Mouse (Mus musculus): ENCODE data around the gene Errfi1. TPM values are rescaled to one million over a fixed set of nuclear protein-coding genes. Genes with fewer than 3 reads are reported as not detected.

Gene Errfi1
- total and polyA plus RNA-seq, 2 experiments, result 259 to 661 TPM

DNA sequence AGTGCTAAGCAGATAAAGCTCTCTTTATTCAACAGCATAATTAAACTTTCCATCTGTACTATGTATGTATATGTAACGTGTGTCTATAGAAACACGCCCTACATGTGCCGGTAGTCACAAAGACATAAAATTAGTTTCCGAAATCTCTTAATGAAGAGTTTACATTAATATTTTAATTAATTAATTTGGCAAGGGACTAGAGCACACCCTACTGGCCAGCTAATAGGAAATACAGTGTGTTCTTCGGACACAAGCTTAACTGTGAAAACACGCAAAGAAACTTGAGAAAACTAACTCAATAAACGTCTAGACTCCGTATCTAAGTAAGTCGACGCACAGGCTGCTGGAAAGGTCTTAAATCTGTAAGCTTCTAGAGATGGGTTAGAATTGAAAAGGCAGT, 3.8 kb upstream of the Errfi1 start:
- no peak overlapping the region for H3K9ac ChIP-seq (ENCODE audit: low read depth, low read length)
- H3K27me3 ChIP-seq (ENCODE audit: control insufficient read depth, insufficient read depth, low read length), result no peaks in the 10 kb centered on the region
- no peak overlapping the region for H3K4me3 ChIP-seq (ENCODE audit: insufficient read depth, low read depth, low read length)
- TF ChIP-seq CTCF (IDR thresholded peaks at IDR 0.05; ENCODE audit: low read depth, low read length) (no peak), POLR2A (IDR thresholded peaks at IDR 0.05; ENCODE audit: extremely low read depth, insufficient read depth, low read length) (no peak)
- peak; percentile 61 for DNase-seq (ENCODE audit: extremely low read depth, low read depth, low spot score)
- H3K4me1 ChIP-seq (ENCODE audit: control insufficient read depth, insufficient read depth, low read length), result peaks cover 12% of the 10 kb centered on the region
- no peaks in the 10 kb centered on the region for H3K36me3 ChIP-seq (ENCODE audit: control insufficient read depth, insufficient read depth, low read length)
- peaks cover under 1% of the 10 kb centered on the region; the same call in 1 of the 2 replicates for H3K79me2 ChIP-seq (ENCODE audit: control insufficient read depth, insufficient read depth, low read length)
- H3K27ac ChIP-seq (replicated peaks; ENCODE audit: insufficient read depth, low read depth, low read length), result peak overlapping the region; percentile 96
- WGBS, result 33% methylated on average over 10 of the region's 10 CpGs

- no peak for TF ChIP-seq CTCF (IDR thresholded peaks at IDR 0.05; ENCODE audit: low read depth, low read length)
- TF ChIP-seq POLR2A (IDR thresholded peaks at IDR 0.05; ENCODE audit: extremely low read depth, insufficient read depth, low read length), result no peak
- Histone ChIP-seq H3K4me1 (ENCODE audit: control insufficient read depth, insufficient read depth, low read length) (peaks cover 12% of the 10 kb centered on the region), H3K4me3 (ENCODE audit: insufficient read depth, low read depth, low read length) (no peak overlapping the region), H3K79me2 (ENCODE audit: control insufficient read depth, insufficient read depth, low read length) (peaks cover 6% of the 10 kb centered on the region), H3K27ac (replicated peaks; ENCODE audit: insufficient read depth, low read depth, low read length) (peak overlapping the region; percentile 96), H3K36me3 (ENCODE audit: control insufficient read depth, insufficient read depth, low read length) (peaks cover 6% of the 10 kb centered on the region), H3K9ac (ENCODE audit: low read depth, low read length) (no peak overlapping the region), H3K27me3 (ENCODE audit: control insufficient read depth, insufficient read depth, low read length) (no peaks in the 10 kb centered on the region)
- DNase-seq (ENCODE audit: extremely low read depth, low read depth, low spot score), result peak; percentile 93
- 33% methylated on average over 4 of the region's 4 CpGs for WGBS
Observed at GRCm38 (mm10) chr4:150850893-150851292, 2.8 kb upstream of the Errfi1 start.

DNA sequence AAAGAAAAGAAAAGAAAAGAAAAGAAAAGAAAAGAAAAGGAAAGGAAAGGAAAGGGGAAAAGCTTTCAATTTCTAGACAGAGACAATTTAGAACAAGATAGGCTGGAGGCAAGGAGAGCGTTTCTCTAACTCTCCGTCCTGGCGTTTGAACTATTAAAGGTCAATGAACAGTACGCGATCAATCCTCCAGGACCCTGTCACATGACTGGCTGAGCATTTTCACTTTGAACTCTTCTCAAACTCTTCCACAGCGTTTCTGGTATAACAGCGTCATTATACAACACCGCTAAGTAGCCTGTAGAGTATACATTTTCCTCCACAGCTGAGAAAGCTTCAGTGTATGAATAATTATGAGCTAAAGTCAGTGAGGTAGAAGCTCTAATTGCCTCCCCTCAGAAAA, 1.7 kb upstream of the Errfi1 start:
- Histone ChIP-seq H3K79me2 (ENCODE audit: control insufficient read depth, insufficient read depth, low read length) (peaks cover 8% of the 10 kb centered on the region), H3K9ac (ENCODE audit: low read depth, low read length) (no peak overlapping the region), H3K27ac (replicated peaks; ENCODE audit: insufficient read depth, low read depth, low read length) (peak overlapping the region; percentile 94), H3K36me3 (ENCODE audit: control insufficient read depth, insufficient read depth, low read length) (peaks cover 14% of the 10 kb centered on the region), H3K4me1 (ENCODE audit: control insufficient read depth, insufficient read depth, low read length) (peaks cover 12% of the 10 kb centered on the region), H3K27me3 (ENCODE audit: control insufficient read depth, insufficient read depth, low read length) (no peaks in the 10 kb centered on the region), H3K4me3 (ENCODE audit: insufficient read depth, low read depth, low read length) (no peak overlapping the region)
- TF ChIP-seq POLR2A (IDR thresholded peaks at IDR 0.05; ENCODE audit: extremely low read depth, insufficient read depth, low read length) (no peak), CTCF (IDR thresholded peaks at IDR 0.05; ENCODE audit: low read depth, low read length) (no peak)
- 12% methylated on average over 8 of the region's 8 CpGs for WGBS
- DNase-seq (ENCODE audit: extremely low read depth, low read depth, low spot score), result peak; percentile 95

- peaks cover 8% of the 10 kb centered on the region for H3K79me2 ChIP-seq (ENCODE audit: control insufficient read depth, insufficient read depth, low read length)
- DNase-seq (ENCODE audit: extremely low read depth, low read depth, low spot score), result peak; percentile 91
- H3K4me1 ChIP-seq (ENCODE audit: control insufficient read depth, insufficient read depth, low read length), result peaks cover 12% of the 10 kb centered on the region
- WGBS, result 20% methylated on average over 4 of the region's 4 CpGs
- H3K27ac ChIP-seq (replicated peaks; ENCODE audit: insufficient read depth, low read depth, low read length), result peak overlapping the region; percentile 79
- peak overlapping the region; percentile 57 for H3K9ac ChIP-seq (ENCODE audit: low read depth, low read length)
- no peak overlapping the region for H3K4me3 ChIP-seq (ENCODE audit: insufficient read depth, low read depth, low read length)
- H3K36me3 ChIP-seq (ENCODE audit: control insufficient read depth, insufficient read depth, low read length), result peaks cover 18% of the 10 kb centered on the region
- TF ChIP-seq POLR2A (IDR thresholded peaks at IDR 0.05; ENCODE audit: extremely low read depth, insufficient read depth, low read length) (0 out of 2 replicates have a peak, but pooled peaks have one; percentile 24), CTCF (IDR thresholded peaks at IDR 0.05; ENCODE audit: low read depth, low read length) (no peak)
- H3K27me3 ChIP-seq (ENCODE audit: control insufficient read depth, insufficient read depth, low read length), result no peaks in the 10 kb centered on the region
Observed at GRCm38 (mm10) chr4:150852479-150852878, 1.2 kb upstream of the Errfi1 start.

- H3K27me3 ChIP-seq (ENCODE audit: control insufficient read depth, insufficient read depth, low read length), result no peaks in the 10 kb centered on the region
- WGBS, result under 1% methylated on average over 59 of the region's 59 CpGs
- DNase-seq (ENCODE audit: extremely low read depth, low read depth, low spot score), result peak; percentile 83
- H3K4me1 ChIP-seq (ENCODE audit: control insufficient read depth, insufficient read depth, low read length), result peaks cover 14% of the 10 kb centered on the region
- peak overlapping the region; percentile 98 for H3K4me3 ChIP-seq (ENCODE audit: insufficient read depth, low read depth, low read length)
- TF ChIP-seq POLR2A (IDR thresholded peaks at IDR 0.05; ENCODE audit: extremely low read depth, insufficient read depth, low read length) (peak; percentile 100), CTCF (IDR thresholded peaks at IDR 0.05; ENCODE audit: low read depth, low read length) (peak; percentile 71)
- H3K79me2 ChIP-seq (ENCODE audit: control insufficient read depth, insufficient read depth, low read length), result peaks cover 8% of the 10 kb centered on the region
- H3K36me3 ChIP-seq (ENCODE audit: control insufficient read depth, insufficient read depth, low read length), result peaks cover 40% of the 10 kb centered on the region
- peak overlapping the region; percentile 99 for H3K9ac ChIP-seq (ENCODE audit: low read depth, low read length)
- peak overlapping the region; percentile 87 for H3K27ac ChIP-seq (replicated peaks; ENCODE audit: insufficient read depth, low read depth, low read length)
Observed at GRCm38 (mm10) chr4:150854839-150855246, 1.1 kb downstream of the Errfi1 start.

DNA sequence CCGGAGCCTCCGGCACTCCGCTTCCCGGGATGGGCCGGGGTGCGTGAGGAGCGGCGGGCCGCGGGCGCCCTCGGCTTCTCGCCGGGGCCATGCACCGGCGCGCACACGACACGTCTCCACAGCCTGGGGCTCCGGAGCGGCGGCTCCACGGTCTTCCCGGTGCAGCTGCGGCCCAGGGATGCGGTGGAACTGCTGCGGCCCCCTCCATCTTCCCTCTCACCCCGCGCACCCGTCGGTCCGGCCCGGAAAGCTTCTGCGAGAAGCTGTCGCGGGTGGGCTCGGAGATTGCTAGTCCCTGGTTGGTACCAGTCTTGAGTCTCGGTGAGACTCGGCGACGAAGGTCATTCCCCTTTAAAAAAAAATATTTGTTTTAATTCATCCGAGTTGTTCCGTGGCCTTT, 1.6 kb downstream of the Errfi1 start:
- TF ChIP-seq POLR2A (IDR thresholded peaks at IDR 0.05; ENCODE audit: extremely low read depth, insufficient read depth, low read length) (peak; percentile 70; the same call in 1 of the 2 replicates), CTCF (IDR thresholded peaks at IDR 0.05; ENCODE audit: low read depth, low read length) (peak; percentile 6; the same call in 1 of the 2 replicates)

More for the DNA sequence above, 1.6 kb downstream of the Errfi1 start:
- no peak for DNase-seq (ENCODE audit: extremely low read depth, low read depth, low spot score)
- peaks cover 45% of the 10 kb centered on the region for H3K36me3 ChIP-seq (ENCODE audit: control insufficient read depth, insufficient read depth, low read length)
- H3K9ac ChIP-seq (ENCODE audit: low read depth, low read length), result peak overlapping the region; percentile 99
- peak overlapping the region; percentile 98 for H3K4me3 ChIP-seq (ENCODE audit: insufficient read depth, low read depth, low read length)
- no peaks in the 10 kb centered on the region for H3K27me3 ChIP-seq (ENCODE audit: control insufficient read depth, insufficient read depth, low read length)
- peaks cover 13% of the 10 kb centered on the region for H3K4me1 ChIP-seq (ENCODE audit: control insufficient read depth, insufficient read depth, low read length)
- WGBS, result 0% methylated on average over 43 of the region's 43 CpGs
- H3K27ac ChIP-seq (replicated peaks; ENCODE audit: insufficient read depth, low read depth, low read length), result peak overlapping the region; percentile 85
- H3K79me2 ChIP-seq (ENCODE audit: control insufficient read depth, insufficient read depth, low read length), result peaks cover 8% of the 10 kb centered on the region
